ENCODE assay signal across 8 mouse cellular contexts in the genomic region with DNA sequence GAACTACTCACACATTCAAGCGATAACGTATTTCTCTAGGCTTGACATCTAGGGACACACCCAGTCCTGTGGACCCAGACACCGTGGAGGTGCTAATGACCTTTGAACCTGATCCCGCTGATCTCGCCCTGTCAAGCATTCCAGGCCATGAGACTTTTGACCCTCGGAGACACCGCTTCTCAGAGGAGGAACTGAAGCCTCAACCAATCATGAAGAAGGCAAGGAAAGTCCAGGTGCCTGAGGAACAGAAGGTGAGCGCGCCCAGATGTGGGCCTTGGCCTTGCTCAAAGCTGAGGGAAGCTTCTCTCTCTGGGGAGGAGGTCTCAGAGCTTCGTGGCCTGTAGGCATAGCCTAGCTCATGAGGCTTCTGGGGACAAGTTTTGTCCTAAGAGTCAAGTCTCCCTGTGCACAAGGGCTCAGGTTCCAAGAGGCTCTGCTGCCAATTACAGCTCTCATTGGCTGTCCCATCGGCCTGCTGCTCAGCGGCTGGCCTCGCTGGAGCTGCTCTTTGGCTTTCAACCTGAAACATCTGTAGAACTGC. TPM values are rescaled to one million over a fixed set of nuclear protein-coding genes. Genes with fewer than 3 reads are reported as not detected.
DNase-seq lines count a peak whose midpoint lies in the region; ATAC-seq lines count a peak whose summit lies in the region.

No protein-coding gene starts in this region.

- H3K4me3 ChIP-seq in forebrain, embryonic 15.5 days = no peak overlapping the region
- no peak overlapping the region for H3K4me3 ChIP-seq in hindbrain, embryonic 15.5 days
- H3K4me3 ChIP-seq in liver, embryonic 13.5 days (replicated peaks) = peak overlapping the region; percentile 70; the same call in 1 of the 2 replicates

- no peak overlapping the region for H3K9ac ChIP-seq in forebrain, embryonic 15.5 days (replicated peaks)
- no peak overlapping the region for H3K9ac ChIP-seq in hindbrain, embryonic 15.5 days
- no peak overlapping the region for H3K9ac ChIP-seq in liver, embryonic 13.5 days

- peak; percentile 25 for DNase-seq in thymus, postnatal 4 days
- DNase-seq in thymus, postnatal 36 days = no peak
- no peak for DNase-seq in liver, embryonic 13.5 days
- DNase-seq in urinary bladder, postnatal 10 days (ENCODE audit: low spot score) = no peak

- ATAC-seq in forebrain, embryonic 15.5 days (replicated peaks) = no peak
- no peak for ATAC-seq in hindbrain, embryonic 15.5 days (ENCODE audit: low FRiP score, low read depth)
- ATAC-seq in liver, embryonic 13.5 days (ENCODE audit: low read depth) = no peak
- no peak for ATAC-seq in granulocyte monocyte progenitor cell, adult 5-6 weeks (replicated peaks; ENCODE audit: poor library complexity, severe bottlenecking)
- no peak for ATAC-seq in activated CD4-positive, CD25-positive, alpha-beta regulatory T cell, adult 4 months

- peak overlapping the region; percentile 98 for H3K4me2 ChIP-seq in forebrain, embryonic 15.5 days (replicated peaks)
- H3K4me2 ChIP-seq in hindbrain, embryonic 15.5 days = peak overlapping the region; percentile 98
- peak overlapping the region; percentile 99 for H3K4me2 ChIP-seq in liver, embryonic 13.5 days

- H3K27me3 ChIP-seq in forebrain, embryonic 15.5 days = no peaks in the 10 kb centered on the region
- H3K27me3 ChIP-seq in hindbrain, embryonic 15.5 days = no peaks in the 10 kb centered on the region
- H3K27me3 ChIP-seq in liver, embryonic 13.5 days = no peaks in the 10 kb centered on the region

- no peaks in the 10 kb centered on the region for H3K9me3 ChIP-seq in forebrain, embryonic 15.5 days
- no peaks in the 10 kb centered on the region for H3K9me3 ChIP-seq in hindbrain, embryonic 15.5 days
- H3K9me3 ChIP-seq in liver, embryonic 13.5 days (replicated peaks) = no peaks in the 10 kb centered on the region

- peaks cover 58% of the 10 kb centered on the region for H3K4me1 ChIP-seq in forebrain, embryonic 15.5 days
- H3K4me1 ChIP-seq in hindbrain, embryonic 15.5 days (replicated peaks) = peaks cover 68% of the 10 kb centered on the region
- H3K4me1 ChIP-seq in liver, embryonic 13.5 days (replicated peaks) = peaks cover 71% of the 10 kb centered on the region

- WGBS in forebrain, embryonic 15.5 days = 60% methylated on average over 13 of the region's 13 CpGs
- WGBS in hindbrain, embryonic 15.5 days = 52% methylated on average over 13 of the region's 13 CpGs
- 41% methylated on average over 13 of the region's 13 CpGs for WGBS in liver, embryonic 13.5 days (ENCODE audit: insufficient replicate concordance)

- H3K36me3 ChIP-seq in forebrain, embryonic 15.5 days = peaks cover 36% of the 10 kb centered on the region
- peaks cover 28% of the 10 kb centered on the region for H3K36me3 ChIP-seq in hindbrain, embryonic 15.5 days
- H3K36me3 ChIP-seq in liver, embryonic 13.5 days = peaks cover 37% of the 10 kb centered on the region

- peak overlapping the region; percentile 24 for H3K27ac ChIP-seq in forebrain, embryonic 15.5 days (replicated peaks)
- peak overlapping the region; percentile 22 for H3K27ac ChIP-seq in hindbrain, embryonic 15.5 days (replicated peaks)
- peak overlapping the region; percentile 16; the same call in 1 of the 2 replicates for H3K27ac ChIP-seq in liver, embryonic 13.5 days

RNA-seq across cellular contexts. Expression of a gene that starts 3.4 kb away (rescaled TPM):
- 3.6 and 4.1 TPM in 2 replicates for polyA plus RNA-seq in forebrain, embryonic 15.5 days (2015; fragmentation: Nextera tagmentation; extraction: Ambion mirVana)
- 2.9 and 4.1 TPM in 2 replicates for polyA plus RNA-seq in hindbrain, embryonic 15.5 days (2015; fragmentation: Nextera tagmentation; extraction: Ambion mirVana)
- 0.43 and 0.64 TPM in 2 replicates for polyA plus RNA-seq in liver, embryonic 13.5 days (2015; fragmentation: Nextera tagmentation; extraction: Ambion mirVana)
- total RNA-seq in granulocyte monocyte progenitor cell, adult 5-6 weeks (2014; fragmentation: Nextera tagmentation) = 1.7 and 3.1 TPM in 2 replicates
- 4.0 and 6.3 TPM in 2 replicates for total RNA-seq in granulocyte monocyte progenitor cell, adult 5-6 weeks (2017)
- polyA plus RNA-seq in activated CD4-positive, CD25-positive, alpha-beta regulatory T cell, adult 4 months (2017; shearing (Covaris generic)) = 1 to 10 TPM; 5.2 to 8.5 TPM

RNA-seq across cellular contexts. Expression of a gene that starts 7.0 kb away (rescaled TPM):
- polyA plus RNA-seq in forebrain, embryonic 15.5 days (2015; fragmentation: Nextera tagmentation; extraction: Ambion mirVana) = 633 and 683 TPM in 2 replicates
- polyA plus RNA-seq in hindbrain, embryonic 15.5 days (2015; fragmentation: Nextera tagmentation; extraction: Ambion mirVana) = 528 and 575 TPM in 2 replicates
- polyA plus RNA-seq in liver, embryonic 13.5 days (2015; fragmentation: Nextera tagmentation; extraction: Ambion mirVana) = 761 and 840 TPM in 2 replicates
- total RNA-seq in granulocyte monocyte progenitor cell, adult 5-6 weeks (2014; fragmentation: Nextera tagmentation) = 2,165 and 2,847 TPM in 2 replicates
- 1,831 and 2,021 TPM in 2 replicates for total RNA-seq in granulocyte monocyte progenitor cell, adult 5-6 weeks (2017)
- 1,000 to 10,000 TPM; 2,566 to 2,766 TPM for polyA plus RNA-seq in activated CD4-positive, CD25-positive, alpha-beta regulatory T cell, adult 4 months (2017; shearing (Covaris generic))

RNA-seq across cellular contexts. Expression of a gene that starts 8.6 kb away (rescaled TPM):
- polyA plus RNA-seq in forebrain, embryonic 15.5 days (2015; fragmentation: Nextera tagmentation; extraction: Ambion mirVana) = 39.0 and 39.8 TPM in 2 replicates
- polyA plus RNA-seq in hindbrain, embryonic 15.5 days (2015; fragmentation: Nextera tagmentation; extraction: Ambion mirVana) = 58.6 and 67.3 TPM in 2 replicates
- 0.34 and 0.44 TPM in 2 replicates for polyA plus RNA-seq in liver, embryonic 13.5 days (2015; fragmentation: Nextera tagmentation; extraction: Ambion mirVana)
- total RNA-seq in granulocyte monocyte progenitor cell, adult 5-6 weeks (2014; fragmentation: Nextera tagmentation) = not detected in 2 replicates
- 0.09 TPM in 1 of 2 replicates, not detected in the other for total RNA-seq in granulocyte monocyte progenitor cell, adult 5-6 weeks (2017)
- polyA plus RNA-seq in activated CD4-positive, CD25-positive, alpha-beta regulatory T cell, adult 4 months (2017; shearing (Covaris generic)) = under 1 TPM in 1 of 2 experiments, not detected in 1; 0.51 TPM

RNA-seq across cellular contexts. Expression of a gene that starts 9.5 kb away (rescaled TPM):
- polyA plus RNA-seq in forebrain, embryonic 15.5 days (2015; fragmentation: Nextera tagmentation; extraction: Ambion mirVana) = 29.0 and 30.2 TPM in 2 replicates
- polyA plus RNA-seq in hindbrain, embryonic 15.5 days (2015; fragmentation: Nextera tagmentation; extraction: Ambion mirVana) = 24.4 and 26.9 TPM in 2 replicates
- 11.4 and 11.7 TPM in 2 replicates for polyA plus RNA-seq in liver, embryonic 13.5 days (2015; fragmentation: Nextera tagmentation; extraction: Ambion mirVana)
- total RNA-seq in granulocyte monocyte progenitor cell, adult 5-6 weeks (2014; fragmentation: Nextera tagmentation) = 14.9 and 26.4 TPM in 2 replicates
- 10.0 and 10.6 TPM in 2 replicates for total RNA-seq in granulocyte monocyte progenitor cell, adult 5-6 weeks (2017)
- 10 to 100 TPM; 10.2 to 19.6 TPM for polyA plus RNA-seq in activated CD4-positive, CD25-positive, alpha-beta regulatory T cell, adult 4 months (2017; shearing (Covaris generic))

RNA-seq across cellular contexts. Expression of a gene that starts 12.7 kb away (rescaled TPM):
- 0.37 and 1.0 TPM in 2 replicates for polyA plus RNA-seq in forebrain, embryonic 15.5 days (2015; fragmentation: Nextera tagmentation; extraction: Ambion mirVana)
- polyA plus RNA-seq in hindbrain, embryonic 15.5 days (2015; fragmentation: Nextera tagmentation; extraction: Ambion mirVana) = 0.38 and 0.57 TPM in 2 replicates
- polyA plus RNA-seq in liver, embryonic 13.5 days (2015; fragmentation: Nextera tagmentation; extraction: Ambion mirVana) = 0.37 and 0.47 TPM in 2 replicates
- total RNA-seq in granulocyte monocyte progenitor cell, adult 5-6 weeks (2014; fragmentation: Nextera tagmentation) = 0.34 and 0.90 TPM in 2 replicates
- total RNA-seq in granulocyte monocyte progenitor cell, adult 5-6 weeks (2017) = 0.39 and 0.77 TPM in 2 replicates
- polyA plus RNA-seq in activated CD4-positive, CD25-positive, alpha-beta regulatory T cell, adult 4 months (2017; shearing (Covaris generic)) = not detected

Comparison
In these comparisons a context has a peak if more than half of its experiments do, and no peak if none do; other contexts are left out.
1. RNA of a gene that starts 8.6 kb away (polyA plus RNA-seq): 58.6 to 67.3 TPM in hindbrain, embryonic 15.5 days and 39.0 to 39.8 TPM in forebrain, embryonic 15.5 days; 0.51 TPM in activated CD4-positive, CD25-positive, alpha-beta regulatory T cell, adult 4 months and 0.34 to 0.44 TPM in liver, embryonic 13.5 days; every median in the first group is over 10 times any median in the second.
2. Peak in every context shown above with its lines, with median percentiles within 50 percentile points of each other: H3K27ac ChIP-seq and H3K4me2 ChIP-seq.